Mouse (Mus musculus): ENCODE measurements around the gene Etv6. TPM values are rescaled to one million over a fixed set of nuclear protein-coding genes. Genes with fewer than 3 reads are reported as not detected.
"Not testable (repeated sequence)": the region's sequence is repeated elsewhere in the genome, so short reads cannot be mapped to it uniquely, and the experiment has no call there.

The Etv6 gene
- 6.9 and 8.8 TPM in 2 replicates for polyA plus RNA-seq (2015; fragmentation: Nextera tagmentation; extraction: Ambion mirVana)

DNA sequence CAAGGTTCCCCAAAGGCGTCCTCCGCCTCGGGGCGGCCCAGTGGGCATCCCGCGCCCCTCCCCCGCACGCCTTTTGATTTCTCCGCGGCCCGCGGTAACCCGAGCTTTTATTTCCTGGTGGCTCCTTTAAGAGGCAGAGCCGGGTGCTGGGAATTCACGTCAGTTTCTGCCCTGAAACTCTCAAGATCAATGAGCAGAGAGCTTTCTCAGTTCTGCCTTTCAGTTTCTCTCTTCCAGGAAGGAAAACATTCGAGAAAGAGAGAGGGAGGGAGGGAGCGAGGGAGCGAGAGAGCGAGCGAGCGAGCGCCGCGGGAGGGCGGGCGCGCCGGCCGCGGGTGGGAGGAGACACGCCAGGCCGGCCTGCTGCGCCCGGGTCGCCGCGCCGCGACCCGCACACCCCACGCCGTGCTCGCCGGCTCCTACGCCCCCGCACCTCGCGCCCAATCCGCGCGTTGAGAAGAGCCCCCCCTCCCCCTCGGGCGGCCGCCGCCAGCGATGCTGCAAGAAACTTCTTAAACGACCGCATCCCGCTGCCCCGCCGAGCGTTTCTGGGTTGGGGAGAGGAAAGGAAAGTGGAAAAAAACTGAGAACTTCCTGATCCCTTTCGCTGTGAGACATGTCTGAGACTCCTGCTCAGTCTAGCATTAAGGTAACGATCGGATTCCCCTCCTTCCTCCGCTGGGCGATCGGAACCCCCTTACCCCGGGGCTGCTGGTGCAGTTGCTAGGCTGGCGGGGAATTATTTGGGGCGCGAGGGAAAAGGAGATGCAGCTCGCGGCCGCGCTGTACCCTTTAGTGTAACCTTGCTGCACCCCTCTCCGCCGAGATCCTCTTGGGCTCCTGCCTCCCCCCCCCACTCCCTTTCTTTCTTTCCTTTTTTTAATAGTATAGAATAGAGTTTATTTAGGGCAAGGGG is at the start of gene Etv6:
Gene Etv6 (plus strand): TSS at position 211 of the 916 bp plus-strand sequence.
- WGBS: under 1% methylated on average over 76 of the region's 78 CpGs
- peak; percentile 76 for ATAC-seq (ENCODE audit: low read depth)

DNA sequence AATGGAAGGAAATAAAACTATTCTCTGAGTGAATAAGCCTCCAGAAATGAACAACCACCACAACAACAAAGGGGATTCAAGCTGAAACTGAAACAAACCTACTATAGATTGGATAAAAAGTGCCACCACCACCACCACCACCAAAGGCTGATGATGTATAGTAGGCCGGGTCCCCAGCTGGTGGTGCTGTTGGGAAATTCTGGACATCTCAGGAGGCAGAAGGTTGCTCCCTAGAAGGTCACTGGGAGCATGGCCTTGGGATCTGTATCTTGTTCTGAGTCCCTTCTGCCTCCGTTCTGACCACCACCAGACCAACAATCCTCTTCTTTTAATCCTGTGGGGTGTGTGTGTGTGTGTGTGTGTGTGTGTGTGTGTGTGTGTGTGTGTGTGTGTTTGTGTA is 49.3 kb upstream of the Etv6 start:
- Histone ChIP-seq H3K4me2 (no peak overlapping the region), H3K27me3 (no peaks in the 10 kb centered on the region), H3K9me3 (no peaks in the 10 kb centered on the region), H3K27ac (replicated peaks) (no peak overlapping the region), H3K4me1 (replicated peaks) (peaks cover 11% of the 10 kb centered on the region), H3K9ac (no peak overlapping the region), H3K4me3 (no peak overlapping the region), H3K36me3 (no peaks in the 10 kb centered on the region)
- ATAC-seq (ENCODE audit: low read depth): no peak
- 83% methylated on average over 2 of the region's 2 CpGs for WGBS

More for the DNA sequence above, at the start of gene Etv6:
- no peaks in the 10 kb centered on the region for H3K27me3 ChIP-seq
- peaks cover 62% of the 10 kb centered on the region for H3K4me1 ChIP-seq (replicated peaks)
- H3K9me3 ChIP-seq: no peaks in the 10 kb centered on the region
- H3K4me3 ChIP-seq: peak within 1 kb of the TSS; percentile 62
- H3K4me2 ChIP-seq: peak within 1 kb of the TSS; percentile 67
- H3K9ac ChIP-seq: peak within 1 kb of the TSS; percentile 92
- H3K27ac ChIP-seq (replicated peaks): peak within 1 kb of the TSS; percentile 100
- H3K36me3 ChIP-seq: no peaks in the 10 kb centered on the region

DNA sequence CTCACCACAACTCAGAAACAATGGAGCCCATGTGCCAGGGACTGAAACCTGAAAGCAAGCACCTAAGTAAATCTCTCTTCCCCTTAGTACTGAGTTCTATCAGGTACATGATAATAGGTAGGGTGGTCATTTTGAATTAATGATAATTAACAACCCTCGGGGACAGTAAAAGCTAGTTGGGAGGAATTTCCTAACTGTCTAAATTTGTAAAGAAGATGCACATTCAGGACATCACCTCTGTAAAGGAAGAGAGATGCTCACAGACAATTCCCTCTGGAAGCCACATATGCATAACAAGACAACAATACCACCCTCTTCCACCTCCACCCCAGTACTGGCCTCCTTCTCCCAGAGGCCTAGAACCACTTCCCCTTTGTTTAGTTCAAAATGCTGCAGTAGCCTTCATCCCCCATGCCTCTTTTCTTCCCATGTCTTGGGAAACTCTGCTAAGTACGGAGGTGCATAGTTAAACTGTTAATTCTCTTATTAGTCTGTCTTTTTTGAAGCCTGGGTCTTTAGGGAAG is 48.4 kb upstream of the Etv6 start:
- no peak for ATAC-seq (ENCODE audit: low read depth)
- H3K9ac ChIP-seq: no peak overlapping the region
- H3K27me3 ChIP-seq: no peaks in the 10 kb centered on the region
- peaks cover 11% of the 10 kb centered on the region for H3K4me1 ChIP-seq (replicated peaks)
- no peaks in the 10 kb centered on the region for H3K9me3 ChIP-seq
- no peaks in the 10 kb centered on the region for H3K36me3 ChIP-seq
- no peak overlapping the region for H3K27ac ChIP-seq (replicated peaks)
- no peak overlapping the region for H3K4me3 ChIP-seq
- 52% methylated on average over 2 of the region's 2 CpGs for WGBS
- no peak overlapping the region for H3K4me2 ChIP-seq

DNA sequence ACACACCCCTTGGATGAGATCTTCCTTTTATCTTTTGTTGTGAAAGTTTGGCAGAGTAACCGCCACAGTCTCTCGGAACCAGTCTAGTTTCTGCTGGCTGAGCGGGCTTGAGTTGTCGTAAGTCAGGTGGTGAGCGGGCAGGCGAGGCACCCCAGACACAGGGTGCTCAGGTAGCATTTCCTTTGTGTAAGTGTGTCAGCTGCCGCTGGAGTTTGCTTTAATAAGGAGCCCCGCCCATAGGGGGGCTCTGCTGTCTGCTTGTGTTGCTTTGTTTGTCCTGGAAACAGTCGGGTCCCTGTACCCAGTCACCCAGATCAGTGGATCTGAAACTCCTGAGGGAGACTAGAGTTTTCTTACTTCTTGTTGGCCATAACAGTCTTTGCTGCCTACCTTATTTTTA is 47.5 kb upstream of the Etv6 start:
- no peaks in the 10 kb centered on the region for H3K27me3 ChIP-seq
- 65% methylated on average over 9 of the region's 9 CpGs for WGBS
- no peaks in the 10 kb centered on the region for H3K36me3 ChIP-seq
- H3K4me3 ChIP-seq: no peak overlapping the region
- no peak overlapping the region for H3K9ac ChIP-seq
- ATAC-seq (ENCODE audit: low read depth): no peak
- H3K4me2 ChIP-seq: no peak overlapping the region
- peaks cover 11% of the 10 kb centered on the region for H3K4me1 ChIP-seq (replicated peaks)
- H3K9me3 ChIP-seq: no peaks in the 10 kb centered on the region
- H3K27ac ChIP-seq (replicated peaks): no peak overlapping the region

DNA sequence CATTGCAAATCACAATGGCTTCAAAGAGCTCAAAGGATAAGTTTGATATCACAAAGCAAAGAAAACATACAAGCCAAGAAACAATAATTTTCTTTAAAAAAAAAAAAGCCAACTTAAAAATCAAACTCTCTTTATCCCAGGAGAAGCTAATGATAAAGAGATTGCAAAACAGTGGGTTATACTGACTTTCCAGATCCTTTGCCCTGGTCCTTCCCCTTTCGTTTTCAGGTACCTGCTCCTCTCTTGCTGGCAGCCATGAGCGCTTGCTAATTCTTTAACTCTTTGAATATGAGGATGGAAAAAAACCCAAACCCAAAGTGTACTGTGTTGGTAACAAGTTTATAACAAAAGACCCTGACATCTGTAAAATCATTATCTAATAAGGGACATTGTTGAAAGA is 38.0 kb upstream of the Etv6 start:
- 93% methylated on average over 2 of the region's 2 CpGs for WGBS
- H3K4me2 ChIP-seq: no peak overlapping the region
- no peaks in the 10 kb centered on the region for H3K4me1 ChIP-seq (replicated peaks)
- no peak for ATAC-seq (ENCODE audit: low read depth)
- H3K4me3 ChIP-seq: no peak overlapping the region
- H3K27ac ChIP-seq (replicated peaks): no peak overlapping the region
- no peak overlapping the region for H3K9ac ChIP-seq
- no peaks in the 10 kb centered on the region for H3K9me3 ChIP-seq
- no peaks in the 10 kb centered on the region for H3K36me3 ChIP-seq
- no peaks in the 10 kb centered on the region for H3K27me3 ChIP-seq

DNA sequence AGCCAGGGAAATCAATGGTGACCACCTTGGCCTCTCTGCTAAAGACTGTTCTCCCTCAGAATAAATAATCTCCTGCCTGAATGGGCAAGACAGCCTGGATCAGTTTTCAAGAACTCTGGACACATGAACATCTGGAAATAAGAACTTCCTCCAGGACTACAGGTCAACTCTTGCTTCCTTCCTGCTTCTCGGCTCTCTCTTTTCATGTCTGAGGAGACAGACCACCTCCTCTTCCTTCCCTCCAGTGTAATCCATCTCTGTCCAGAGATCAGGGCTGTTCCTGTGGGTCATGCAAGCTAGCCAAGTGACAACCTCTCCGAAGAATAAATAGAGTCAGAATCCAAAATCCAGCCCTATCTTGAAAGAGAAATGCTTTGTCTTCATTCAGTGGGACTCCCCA is 37.6 kb upstream of the Etv6 start:
- Histone ChIP-seq H3K27me3 (no peaks in the 10 kb centered on the region), H3K27ac (replicated peaks) (no peak overlapping the region), H3K36me3 (no peaks in the 10 kb centered on the region), H3K4me2 (no peak overlapping the region), H3K4me1 (replicated peaks) (no peaks in the 10 kb centered on the region), H3K4me3 (no peak overlapping the region), H3K9ac (no peak overlapping the region), H3K9me3 (no peaks in the 10 kb centered on the region)
- ATAC-seq (ENCODE audit: low read depth): no peak
- 85% methylated on average over 2 of the region's 2 CpGs for WGBS

DNA sequence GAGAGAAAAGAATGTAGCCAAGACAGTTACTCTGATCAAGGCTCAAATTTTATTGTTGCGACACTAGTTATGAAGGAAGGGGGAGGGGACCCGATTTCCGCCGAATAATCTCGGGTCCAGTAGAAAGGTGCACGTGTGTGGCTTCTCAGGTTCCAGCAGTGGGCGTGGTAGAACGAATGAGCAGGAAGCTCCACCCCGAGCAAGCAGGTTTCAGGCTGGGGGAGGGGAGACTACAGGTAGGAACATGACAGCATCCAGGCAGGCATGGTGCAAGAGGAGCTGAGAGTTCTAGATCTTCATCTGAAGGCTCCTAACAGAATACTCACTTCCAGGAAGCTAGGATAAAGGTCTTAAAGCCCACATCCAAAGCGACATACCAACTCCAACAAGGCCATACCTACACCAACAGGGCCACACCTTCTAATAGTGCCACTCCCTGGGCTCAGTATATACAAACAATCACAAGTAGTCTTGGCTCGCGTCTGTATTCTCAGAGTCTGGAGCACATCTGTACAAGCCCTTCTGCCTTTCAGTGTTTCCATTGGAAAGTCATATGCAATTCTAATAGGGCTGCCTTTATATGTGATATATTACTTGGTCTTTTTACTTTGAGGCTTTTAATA is 20.9 kb upstream of the Etv6 start:
- H3K4me2 ChIP-seq; H3K27me3 ChIP-seq; H3K4me1 ChIP-seq (replicated peaks); H3K27ac ChIP-seq (replicated peaks); H3K9me3 ChIP-seq; H3K4me3 ChIP-seq; ATAC-seq (ENCODE audit: low read depth); H3K36me3 ChIP-seq; H3K9ac ChIP-seq: not testable (repeated sequence)
- WGBS: 60% methylated on average over 6 of the region's 12 CpGs

DNA sequence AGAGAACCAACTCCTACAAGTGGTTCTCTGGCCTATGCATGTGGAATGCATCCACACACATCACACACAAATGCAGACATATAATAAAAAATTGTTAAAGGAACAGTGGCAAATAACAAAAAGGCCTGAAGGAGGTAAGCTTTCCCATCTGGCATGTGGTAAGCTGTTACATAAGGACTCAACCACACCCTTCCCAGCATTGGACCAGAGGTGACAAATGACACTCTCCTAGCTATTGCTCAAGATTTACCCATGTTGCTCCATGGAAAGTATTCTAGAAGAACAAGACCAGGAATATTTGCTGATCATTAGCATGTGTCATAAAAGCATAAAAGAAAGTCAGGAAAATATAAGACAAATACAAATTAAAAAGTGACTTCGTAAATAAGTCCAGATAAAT is 16.7 kb upstream of the Etv6 start:
- H3K27me3 ChIP-seq: no peaks in the 10 kb centered on the region
- no peaks in the 10 kb centered on the region for H3K36me3 ChIP-seq
- no peaks in the 10 kb centered on the region for H3K4me1 ChIP-seq (replicated peaks)
- ATAC-seq (ENCODE audit: low read depth): no peak
- H3K4me3 ChIP-seq: no peak overlapping the region
- 97% methylated on average over 1 of the region's 1 CpGs for WGBS
- no peak overlapping the region for H3K9ac ChIP-seq
- no peaks in the 10 kb centered on the region for H3K9me3 ChIP-seq
- no peak overlapping the region for H3K4me2 ChIP-seq
- no peak overlapping the region for H3K27ac ChIP-seq (replicated peaks)

DNA sequence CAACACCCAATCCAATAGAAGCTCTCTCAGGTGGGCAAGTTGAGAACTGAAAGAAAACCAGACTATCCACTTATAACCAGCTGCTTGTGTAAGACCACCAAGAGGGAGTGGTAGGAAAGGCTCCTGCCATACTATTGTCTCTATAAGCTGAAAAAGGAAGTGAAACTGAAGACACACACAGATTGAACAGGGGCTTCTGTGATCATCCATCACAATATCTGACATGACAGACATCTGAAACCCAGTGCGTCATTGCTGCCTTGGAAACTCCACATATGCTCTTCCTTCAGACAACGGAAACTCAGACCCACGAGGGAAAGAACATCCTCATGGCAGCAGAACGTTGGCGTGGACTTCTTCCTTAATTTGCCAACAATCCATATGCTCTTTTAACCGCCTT is 14.7 kb upstream of the Etv6 start:
- no peak for ATAC-seq (ENCODE audit: low read depth)
- no peak overlapping the region for H3K27ac ChIP-seq (replicated peaks)
- no peaks in the 10 kb centered on the region for H3K27me3 ChIP-seq
- H3K4me3 ChIP-seq: no peak overlapping the region
- H3K9ac ChIP-seq: no peak overlapping the region
- no peaks in the 10 kb centered on the region for H3K36me3 ChIP-seq
- H3K4me1 ChIP-seq (replicated peaks): no peaks in the 10 kb centered on the region
- no peak overlapping the region for H3K4me2 ChIP-seq
- H3K9me3 ChIP-seq: no peaks in the 10 kb centered on the region
- WGBS: 85% methylated on average over 6 of the region's 6 CpGs

DNA sequence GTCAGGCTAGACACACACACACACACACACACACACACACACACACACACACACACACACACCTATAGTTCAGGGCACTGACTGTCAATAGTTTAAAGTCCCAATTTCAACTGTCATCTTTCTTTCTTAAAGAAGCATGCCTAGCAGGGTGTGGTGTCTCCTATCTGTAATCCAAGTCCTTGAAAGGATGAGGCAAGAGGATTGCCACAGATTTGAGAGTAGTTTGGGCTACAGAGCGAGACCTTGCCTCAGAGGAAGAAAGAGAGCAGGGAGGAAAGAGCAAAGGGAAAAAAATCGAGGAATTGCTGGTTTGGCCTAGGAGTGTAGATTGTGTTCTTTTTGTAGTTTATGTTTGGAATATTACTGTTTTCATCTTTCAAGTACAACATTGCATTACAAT is 9.2 kb upstream of the Etv6 start:
- Histone ChIP-seq H3K4me2 (no peak overlapping the region), H3K4me3 (no peak overlapping the region), H3K27ac (replicated peaks) (no peak overlapping the region), H3K4me1 (replicated peaks) (no peaks in the 10 kb centered on the region), H3K36me3 (no peaks in the 10 kb centered on the region), H3K9me3 (no peaks in the 10 kb centered on the region), H3K27me3 (no peaks in the 10 kb centered on the region), H3K9ac (no peak overlapping the region)
- ATAC-seq (ENCODE audit: low read depth): no peak
- 87% methylated on average over 2 of the region's 2 CpGs for WGBS

DNA sequence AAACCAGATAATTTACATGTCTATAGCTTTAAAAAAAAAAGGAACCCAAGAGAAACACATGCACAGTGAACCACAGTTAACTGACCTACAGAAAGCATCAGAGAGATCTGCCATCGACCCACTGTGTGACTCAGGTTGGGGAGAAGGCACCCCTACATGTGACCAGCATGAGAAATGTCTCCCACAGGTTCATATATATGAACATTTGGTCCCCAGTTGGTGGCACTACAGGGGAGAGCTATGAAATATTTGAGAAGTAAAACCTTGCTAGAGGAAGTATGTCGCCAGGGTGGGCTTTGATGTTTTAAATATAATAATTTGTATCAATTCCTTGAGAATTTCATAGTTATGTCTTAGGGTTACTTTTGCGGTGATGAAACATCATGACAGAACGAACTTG is 8.5 kb upstream of the Etv6 start:
- H3K36me3 ChIP-seq: no peaks in the 10 kb centered on the region
- WGBS: 90% methylated on average over 4 of the region's 4 CpGs
- H3K27me3 ChIP-seq: no peaks in the 10 kb centered on the region
- H3K9me3 ChIP-seq: no peaks in the 10 kb centered on the region
- H3K4me3 ChIP-seq: no peak overlapping the region
- H3K4me2 ChIP-seq: no peak overlapping the region
- no peak overlapping the region for H3K9ac ChIP-seq
- H3K27ac ChIP-seq (replicated peaks): no peak overlapping the region
- ATAC-seq (ENCODE audit: low read depth): no peak
- 0 out of 2 replicates have a peak, but pooled peaks cover under 1% of the 10 kb centered on the region for H3K4me1 ChIP-seq (replicated peaks)

DNA sequence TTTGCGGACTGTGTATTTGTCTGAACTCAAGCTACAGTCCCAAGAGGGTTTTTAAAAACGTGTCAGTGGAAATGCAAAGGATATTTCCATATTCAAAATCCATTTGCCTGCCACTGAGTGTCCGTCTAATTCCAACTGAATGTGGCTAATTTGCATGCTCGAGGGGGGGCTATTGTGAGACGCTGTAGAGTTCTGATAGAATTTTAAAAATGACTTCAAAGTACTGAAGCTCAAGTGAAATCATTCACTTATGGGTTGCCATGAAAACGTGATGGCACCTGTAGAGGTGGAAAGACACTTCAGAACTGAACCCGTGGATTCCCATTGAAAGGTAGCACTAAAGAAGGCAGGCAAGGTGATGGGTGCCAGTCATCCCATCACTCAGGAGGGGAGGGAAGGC is 3.0 kb upstream of the Etv6 start:
- Histone ChIP-seq H3K4me2 (no peak overlapping the region), H3K4me1 (replicated peaks) (peaks cover 31% of the 10 kb centered on the region), H3K36me3 (no peaks in the 10 kb centered on the region), H3K4me3 (no peak overlapping the region), H3K27me3 (no peaks in the 10 kb centered on the region), H3K9ac (no peak overlapping the region), H3K9me3 (no peaks in the 10 kb centered on the region), H3K27ac (replicated peaks) (no peak overlapping the region)
- 17% methylated on average over 7 of the region's 7 CpGs for WGBS
- ATAC-seq (ENCODE audit: low read depth): no peak

Measured in neural tube, embryonic 13.5 days (tissue).